Mouse (Mus musculus): ENCODE measurements at regions not wholly inside any gene's neighbourhood (a gene's known extent, or its start where the extent isn't known, plus 50 kb on each side); places are given as distances from the start of the nearest gene placed in this dataset.

DNA sequence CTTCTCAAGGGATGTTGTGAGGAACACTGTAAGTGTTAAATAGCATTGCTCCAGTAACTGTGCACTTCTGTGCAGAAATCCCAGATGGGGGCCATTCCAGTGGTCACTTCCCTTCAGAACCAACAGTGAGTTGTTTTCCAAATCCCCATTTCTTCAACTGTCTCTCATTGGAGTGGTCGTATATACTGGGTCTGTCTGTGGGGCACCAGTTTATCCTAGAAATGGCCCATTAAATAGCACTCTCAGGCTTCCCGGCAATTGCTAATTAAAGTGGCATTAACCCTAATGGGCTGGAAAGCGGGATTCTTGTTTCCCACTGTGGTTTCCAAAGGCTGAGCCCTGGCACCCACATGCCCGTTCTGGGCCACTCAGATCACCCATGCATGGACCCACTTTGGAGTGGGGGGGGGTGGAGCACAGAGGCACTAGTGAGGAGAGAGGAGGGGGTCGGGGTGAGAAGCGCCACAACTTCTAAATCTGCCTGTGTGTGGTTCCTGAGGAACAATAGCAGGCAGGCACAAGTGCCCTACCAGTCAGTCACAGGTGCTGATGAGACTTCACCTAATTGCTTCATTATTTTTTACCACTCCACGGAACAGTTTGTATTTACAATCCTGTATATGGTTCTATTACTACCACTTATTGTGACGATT lies 78.1 kb downstream of the Fam204a start:
- no peak for DNase-seq (ENCODE audit: low read depth)

DNA sequence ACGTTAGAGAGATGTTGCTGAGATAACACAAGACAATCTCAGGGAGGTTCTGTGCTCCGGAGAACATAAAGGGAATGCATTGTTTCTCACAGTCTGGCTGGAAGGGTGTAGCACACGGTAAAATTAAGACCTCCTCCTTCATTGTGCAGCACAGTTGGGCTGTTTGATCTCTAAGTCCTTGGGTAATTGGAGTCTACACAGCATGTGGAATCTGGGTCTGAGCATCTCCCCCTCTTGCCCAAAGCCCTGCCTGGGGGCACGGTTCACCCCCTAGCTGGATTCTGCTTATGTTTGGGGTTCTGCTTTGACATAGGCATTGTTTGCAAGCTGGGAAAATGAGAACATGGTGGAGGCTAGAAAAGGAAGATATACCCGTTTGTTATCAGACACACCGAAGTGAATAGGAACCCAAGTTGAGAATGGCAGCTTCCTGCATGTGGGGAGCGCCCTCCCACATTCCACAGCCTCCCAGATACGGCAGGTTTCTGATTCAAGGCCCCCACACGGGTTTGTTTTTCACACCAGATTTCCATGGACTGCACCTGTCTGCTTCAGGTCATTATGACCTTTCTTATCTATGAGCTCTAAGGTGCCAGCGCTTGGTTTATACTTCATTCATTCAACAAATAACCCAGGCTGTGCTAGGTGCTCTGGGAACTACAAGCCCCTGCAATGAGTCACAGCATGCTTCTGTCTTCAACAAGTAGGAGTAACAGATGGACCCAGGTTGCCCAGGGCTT lies 79.9 kb downstream of the Fam204a start:
- DNase-seq (ENCODE audit: low read depth) = no peak

DNA sequence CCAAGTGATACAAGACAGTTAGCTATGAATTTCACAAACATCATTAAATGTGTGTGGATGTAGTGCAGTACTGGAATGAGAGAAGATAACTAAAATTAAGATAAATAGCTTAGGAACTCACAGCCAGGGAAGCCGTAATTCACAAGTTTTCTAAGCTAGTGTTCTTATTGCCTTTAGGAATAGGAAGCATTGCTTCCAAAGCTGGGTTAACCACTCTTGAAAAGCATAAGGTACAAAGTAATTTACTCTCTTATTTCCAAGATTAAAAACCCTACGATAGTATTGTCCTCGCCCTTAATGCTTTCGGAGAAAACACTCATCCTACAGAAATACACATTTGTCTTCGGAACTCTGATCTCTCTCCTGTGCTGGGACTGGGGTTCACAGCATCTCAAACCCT lies 81.3 kb downstream of the Fam204a start:
- no peak for DNase-seq (ENCODE audit: low read depth)

DNA sequence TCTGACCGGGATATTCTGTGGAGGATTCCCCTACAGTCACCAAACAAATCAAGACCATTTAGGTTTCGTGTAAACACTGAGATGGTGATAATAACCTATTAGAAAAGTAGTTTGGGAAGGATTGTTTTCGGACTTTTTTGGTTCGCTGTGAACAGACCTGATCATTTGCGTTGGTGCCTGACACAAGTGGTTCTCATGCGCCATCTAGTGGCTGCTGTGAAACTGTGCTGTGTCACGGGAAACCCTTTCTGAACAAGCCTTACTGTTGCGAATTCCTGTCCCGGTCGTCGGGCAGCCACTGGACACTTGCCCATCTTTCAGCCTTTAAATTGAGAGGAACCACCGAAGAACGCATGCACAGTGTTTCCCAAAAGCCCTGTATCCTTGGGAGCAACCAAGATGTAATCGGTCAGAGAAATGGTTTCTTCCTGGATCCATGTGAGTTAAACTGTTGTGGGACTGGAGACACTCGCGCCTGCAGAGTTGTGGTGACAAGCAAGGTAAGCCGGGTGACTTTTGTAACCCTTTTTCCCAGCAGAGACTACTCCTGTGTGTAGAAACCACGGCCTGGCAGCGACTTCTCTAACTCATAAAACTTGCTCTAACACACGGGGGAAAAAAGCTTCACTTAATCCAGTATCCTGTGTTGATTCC lies 82.0 kb downstream of the Fam204a start:
- DNase-seq (ENCODE audit: low read depth) = peak; percentile 76

- no peak for DNase-seq (ENCODE audit: low read depth)
Observed at GRCm38 (mm10) chr19:60138881-60139280, 87.6 kb downstream of the Fam204a start.

GRCm38 (mm10) chr19:60136491-60136890 lies 90.0 kb downstream of the Fam204a start:
- DNase-seq (ENCODE audit: low read depth) = no peak

GRCm38 (mm10) chr19:60134447-60135328 lies 91.8 kb downstream of the Fam204a start:
- no peak for DNase-seq (ENCODE audit: low read depth)

DNA sequence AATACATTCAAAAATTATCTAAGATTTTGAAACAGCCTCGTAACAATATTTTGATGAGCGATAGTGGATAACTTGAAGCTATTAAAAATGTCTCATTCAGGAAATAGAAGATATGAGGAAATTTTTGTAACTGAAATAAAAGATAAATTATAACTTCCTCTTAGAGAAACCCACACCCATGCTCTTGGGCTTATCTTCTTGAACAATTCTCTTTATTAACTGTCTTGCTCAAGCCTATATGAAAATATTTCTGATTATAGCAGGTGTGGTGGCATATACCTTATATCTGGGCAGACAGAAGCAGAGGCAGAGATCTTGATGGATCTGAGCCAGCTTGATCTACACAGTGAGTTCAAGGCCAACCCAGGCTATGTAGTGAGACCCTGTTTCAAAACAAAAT lies 96.9 kb downstream of the Fam204a start:
- DNase-seq (ENCODE audit: low read depth) = no peak

DNA sequence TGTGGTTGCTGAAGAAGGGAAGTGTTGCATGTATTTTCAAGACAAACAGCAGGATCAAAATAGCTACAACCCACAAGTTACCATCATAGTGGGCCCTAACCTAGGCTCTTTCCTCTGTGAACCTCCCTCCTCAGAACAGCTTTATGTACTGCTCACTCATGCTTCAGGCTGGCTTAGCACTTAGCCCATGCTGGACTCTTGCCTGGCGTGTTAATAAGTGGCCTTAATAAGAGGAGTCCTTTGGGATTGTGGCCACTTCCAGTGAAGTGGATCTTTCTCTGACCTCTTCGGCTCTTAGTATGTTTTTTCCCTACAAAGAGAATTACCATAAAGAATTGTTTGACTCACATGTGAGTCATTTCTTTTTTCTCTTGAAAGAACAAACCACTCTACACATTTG lies 101.9 kb downstream of the Fam204a start:
- DNase-seq (ENCODE audit: low read depth) = no peak

DNA sequence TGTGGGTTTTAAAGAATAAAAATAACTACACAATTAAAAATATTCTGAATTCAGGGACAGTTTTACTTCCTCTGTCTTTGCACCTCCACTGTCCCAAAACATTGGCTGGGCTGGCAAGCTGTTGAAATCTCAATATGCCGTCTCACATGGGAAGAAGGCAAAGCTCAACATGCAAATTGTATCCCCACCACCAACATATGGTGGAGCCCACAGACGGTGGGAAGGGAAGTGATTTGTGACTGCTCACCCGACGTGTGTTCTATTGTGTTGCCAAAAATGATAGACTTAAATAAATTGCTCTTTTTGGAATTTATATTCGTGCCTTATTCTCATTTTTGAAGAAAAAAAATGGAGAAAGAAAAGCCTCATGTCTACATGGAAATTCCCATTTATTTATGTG lies 105.6 kb downstream of the Fam204a start:
- no peak for DNase-seq (ENCODE audit: low read depth)

- no peak for DNase-seq (ENCODE audit: low read depth)
Observed at GRCm38 (mm10) chr19:60119051-60119450, 107.5 kb downstream of the Fam204a start.

DNA sequence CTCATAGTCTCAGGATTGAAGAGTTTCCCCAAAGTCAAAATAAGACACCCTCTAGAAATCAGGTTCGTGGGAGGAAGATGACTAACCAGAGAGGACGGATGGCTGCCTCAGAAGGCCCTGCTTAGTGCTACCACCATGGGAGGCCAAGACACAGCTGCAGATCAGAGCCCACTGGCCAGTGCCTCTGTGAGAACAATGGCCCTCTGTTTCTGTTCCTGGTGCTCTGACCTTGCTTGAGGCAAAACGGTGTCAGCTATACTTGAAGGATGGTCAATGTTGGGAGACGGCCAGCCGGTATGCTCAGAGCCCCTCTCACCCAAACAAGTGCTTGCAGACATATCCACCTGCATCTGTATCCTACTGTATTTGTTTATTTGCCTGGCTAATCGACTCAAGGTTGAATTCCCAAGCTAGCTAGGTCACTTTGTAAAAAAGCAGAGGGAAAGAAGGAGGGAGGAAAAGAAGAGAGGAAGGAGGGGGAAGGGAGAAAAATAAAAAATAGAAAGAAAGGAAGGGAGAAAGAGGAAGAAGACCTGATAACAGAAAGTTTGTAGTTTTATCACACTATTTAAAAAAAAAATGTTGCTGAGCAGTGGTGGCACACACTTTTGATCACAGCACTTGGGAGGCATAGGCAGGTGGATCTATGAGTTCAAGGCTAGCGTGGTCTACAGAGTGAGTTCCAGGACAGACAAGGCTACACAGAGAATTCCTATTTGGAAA lies 112.7 kb downstream of the Fam204a start:
- no peak for DNase-seq (ENCODE audit: low read depth)

GRCm38 (mm10) chr19:60110278-60110677 lies 116.2 kb downstream of the Fam204a start:
- no peak for DNase-seq (ENCODE audit: low read depth)

DNA sequence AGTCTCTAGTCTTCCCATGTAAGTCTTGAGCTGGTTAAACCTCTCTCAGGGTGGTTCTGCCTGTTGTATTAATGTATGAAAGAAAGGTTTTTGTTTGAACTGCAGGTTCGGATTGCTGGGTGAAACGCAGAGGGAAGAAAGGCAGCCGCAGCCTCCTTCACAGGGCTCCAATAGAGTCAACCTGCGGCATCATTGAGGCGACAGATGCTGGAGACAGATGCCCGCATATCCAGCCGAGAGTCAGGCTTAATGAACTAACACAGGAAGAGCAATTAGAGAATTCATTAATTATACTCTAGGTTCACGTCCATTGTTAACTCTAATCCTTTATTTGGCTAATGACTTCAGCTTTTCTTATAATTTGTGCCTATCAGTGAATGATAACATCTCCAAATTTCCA lies 117.0 kb downstream of the Fam204a start:
- no peak for DNase-seq (ENCODE audit: low read depth)

- no peak for DNase-seq (ENCODE audit: low read depth)
Observed at GRCm38 (mm10) chr19:60097915-60098314, 128.6 kb downstream of the Fam204a start.

- DNase-seq (ENCODE audit: low read depth) = no peak
Observed at GRCm38 (mm10) chr19:60074986-60075385, 131.5 kb upstream of the Rab11fip2 start.

DNA sequence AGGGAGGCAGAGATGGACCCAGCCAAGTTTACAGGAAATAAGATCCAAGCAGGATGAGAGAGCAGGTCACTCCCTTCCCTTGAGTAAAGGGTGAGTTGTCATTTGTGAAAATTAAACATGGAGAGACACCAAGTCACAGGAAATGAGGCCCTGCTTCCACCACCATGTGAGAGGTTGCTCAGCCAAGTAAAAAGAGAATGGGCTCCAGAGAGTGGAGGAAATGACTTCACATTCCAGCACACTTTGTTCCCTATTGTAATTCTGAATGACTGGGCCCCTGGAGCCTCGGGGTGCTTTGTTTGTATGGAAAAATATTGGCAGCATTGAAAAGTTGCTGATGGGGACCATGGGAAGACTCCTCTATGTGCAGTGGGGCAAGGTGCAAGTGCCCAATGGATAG lies 129.9 kb upstream of the Rab11fip2 start:
- no peak for DNase-seq (ENCODE audit: low read depth)

DNA sequence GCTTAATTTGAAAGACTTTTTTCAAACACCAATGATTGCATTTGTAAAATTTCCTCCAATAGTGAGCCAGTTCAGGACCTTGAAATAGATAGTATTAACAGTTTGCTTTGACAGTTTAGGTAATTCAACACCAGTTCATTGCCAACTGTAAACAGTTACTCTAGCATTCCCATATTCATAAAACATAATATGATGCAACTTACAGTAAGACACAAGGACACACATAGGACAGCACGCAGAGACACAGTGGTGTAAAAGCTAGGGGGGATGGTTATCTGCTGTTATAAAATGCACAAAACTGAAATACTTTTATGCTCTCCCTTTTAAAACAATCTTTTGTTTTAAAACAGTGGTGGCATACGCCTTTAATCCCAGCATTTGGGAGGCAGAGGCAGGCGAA lies 122.7 kb upstream of the Rab11fip2 start:
- DNase-seq (ENCODE audit: low read depth) = no peak

DNA sequence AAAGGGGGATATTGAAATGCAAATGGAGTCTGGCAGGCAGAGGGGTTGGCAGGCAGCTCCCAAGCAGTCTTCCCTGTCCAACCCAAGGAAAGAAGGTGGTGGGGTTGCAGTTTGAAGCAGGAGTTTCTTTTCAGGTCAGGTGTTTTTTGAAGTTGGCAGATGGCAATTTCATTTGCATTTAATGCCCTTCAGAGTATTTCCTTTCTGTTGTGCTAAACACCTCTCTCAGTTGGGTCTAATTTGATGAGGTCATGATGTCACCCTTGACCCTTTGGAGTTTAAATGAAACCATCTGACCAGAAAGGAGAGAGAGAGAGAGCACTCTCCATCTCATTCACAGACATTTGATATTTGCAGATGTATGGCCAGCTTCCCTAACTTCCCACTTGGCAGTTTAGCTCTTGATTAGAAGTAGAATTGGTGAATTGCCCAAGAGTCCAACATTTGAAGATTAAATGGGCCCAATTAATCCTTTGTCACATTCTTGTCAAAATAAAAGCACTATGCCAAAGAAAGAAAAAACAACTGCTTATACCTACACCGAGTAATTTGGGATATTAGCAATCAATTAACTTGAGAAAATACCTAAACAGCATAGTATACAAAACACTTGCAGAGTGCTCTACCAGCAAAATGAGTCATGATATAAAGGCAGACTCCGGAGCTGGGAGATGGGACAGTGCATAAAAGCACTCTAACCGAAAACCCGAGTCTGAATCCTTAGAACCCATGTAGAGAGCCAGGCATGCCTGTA lies 111.8 kb upstream of the Rab11fip2 start:
- DNase-seq (ENCODE audit: low read depth) = no peak

GRCm38 (mm10) chr19:60051151-60051550 lies 107.7 kb upstream of the Rab11fip2 start:
- no peak for DNase-seq (ENCODE audit: low read depth)

DNA sequence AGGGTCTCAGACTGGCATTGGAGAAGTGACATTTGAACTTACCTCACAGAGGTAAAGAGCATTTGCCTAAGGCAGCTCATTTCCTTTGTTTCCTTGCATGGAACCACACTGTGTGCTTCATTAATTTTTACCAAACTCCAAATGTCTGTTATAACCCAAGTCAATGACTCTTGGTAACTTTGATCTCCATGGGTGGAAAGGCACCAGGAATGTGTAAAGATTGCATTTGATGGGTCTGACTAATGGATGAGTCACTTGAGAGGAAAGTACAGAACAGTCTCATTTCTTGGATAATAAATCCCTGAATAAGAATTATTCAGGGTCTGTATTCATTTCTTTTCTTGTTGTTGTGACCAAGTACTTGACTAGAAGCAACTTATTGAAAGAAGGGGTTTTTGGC lies 97.3 kb upstream of the Rab11fip2 start:
- DNase-seq (ENCODE audit: low read depth) = no peak
